Mouse (Mus musculus): ENCODE results near the gene Rnf38.

The Rnf38 gene

GRCm38 (mm10) chr4:44224141-44224540 lies 9.4 kb downstream of the Rnf38 start:
- no peak for DNase-seq (ENCODE audit: extremely low spot score)

- no peak for DNase-seq (ENCODE audit: extremely low spot score)
Measured at GRCm38 (mm10) chr4:44223444-44223843, 10.1 kb downstream of the Rnf38 start.

- no peak for DNase-seq (ENCODE audit: extremely low spot score)
Measured at GRCm38 (mm10) chr4:44216797-44217442, 16.7 kb downstream of the Rnf38 start.

GRCm38 (mm10) chr4:44199968-44200367 lies 33.6 kb downstream of the Rnf38 start:
- no peak for DNase-seq (ENCODE audit: extremely low spot score)

GRCm38 (mm10) chr4:44187431-44187830 lies 46.2 kb downstream of the Rnf38 start:
- no peak for DNase-seq (ENCODE audit: extremely low spot score)

- no peak for DNase-seq (ENCODE audit: extremely low spot score)
Measured at GRCm38 (mm10) chr4:44183862-44184261, 49.7 kb downstream of the Rnf38 start.

- DNase-seq (ENCODE audit: extremely low spot score): no peak
Measured at GRCm38 (mm10) chr4:44179748-44180147, 53.8 kb downstream of the Rnf38 start.

- DNase-seq (ENCODE audit: extremely low spot score): peak; percentile 51
Measured at GRCm38 (mm10) chr4:44173177-44173576, 60.4 kb downstream of the Rnf38 start.

GRCm38 (mm10) chr4:44172676-44173075 lies 60.9 kb downstream of the Rnf38 start:
- no peak for DNase-seq (ENCODE audit: extremely low spot score)

- DNase-seq (ENCODE audit: extremely low spot score): no peak
Measured at GRCm38 (mm10) chr4:44169884-44170283, 63.7 kb downstream of the Rnf38 start.

GRCm38 (mm10) chr4:44168816-44169215 lies 64.8 kb downstream of the Rnf38 start:
- peak; percentile 7 for DNase-seq (ENCODE audit: extremely low spot score)

GRCm38 (mm10) chr4:44168231-44168647 lies 65.3 kb downstream of the Rnf38 start:
- peak; percentile 95 for DNase-seq (ENCODE audit: extremely low spot score)

- DNase-seq (ENCODE audit: extremely low spot score): peak; percentile 90
Measured at GRCm38 (mm10) chr4:44167397-44168121, 66.0 kb downstream of the Rnf38 start.

- no peak for DNase-seq (ENCODE audit: extremely low spot score)
Measured at GRCm38 (mm10) chr4:44166702-44167396, 66.7 kb downstream of the Rnf38 start.

- no peak for DNase-seq (ENCODE audit: extremely low spot score)
Measured at GRCm38 (mm10) chr4:44164621-44165020, 69.0 kb downstream of the Rnf38 start.

GRCm38 (mm10) chr4:44163034-44163433 lies 70.6 kb downstream of the Rnf38 start:
- DNase-seq (ENCODE audit: extremely low spot score): no peak

GRCm38 (mm10) chr4:44160990-44161689 lies 72.4 kb downstream of the Rnf38 start:
- DNase-seq (ENCODE audit: extremely low spot score): no peak

GRCm38 (mm10) chr4:44159839-44160238 lies 73.8 kb downstream of the Rnf38 start:
- DNase-seq (ENCODE audit: extremely low spot score): no peak

- no peak for DNase-seq (ENCODE audit: extremely low spot score)
Measured at GRCm38 (mm10) chr4:44156481-44156880, 77.1 kb downstream of the Rnf38 start.

- no peak for DNase-seq (ENCODE audit: extremely low spot score)
Measured at GRCm38 (mm10) chr4:44154884-44155283, 78.7 kb downstream of the Rnf38 start.

- DNase-seq (ENCODE audit: extremely low spot score): no peak
Measured at GRCm38 (mm10) chr4:44152904-44153303, 80.7 kb downstream of the Rnf38 start.

GRCm38 (mm10) chr4:44126805-44127204 lies 106.8 kb downstream of the Rnf38 start:
- no peak for DNase-seq (ENCODE audit: extremely low spot score)

All from embryo, embryonic 9.5 days (tissue).